ENCODE assay signal across 17 mouse cellular contexts in the genomic region with DNA sequence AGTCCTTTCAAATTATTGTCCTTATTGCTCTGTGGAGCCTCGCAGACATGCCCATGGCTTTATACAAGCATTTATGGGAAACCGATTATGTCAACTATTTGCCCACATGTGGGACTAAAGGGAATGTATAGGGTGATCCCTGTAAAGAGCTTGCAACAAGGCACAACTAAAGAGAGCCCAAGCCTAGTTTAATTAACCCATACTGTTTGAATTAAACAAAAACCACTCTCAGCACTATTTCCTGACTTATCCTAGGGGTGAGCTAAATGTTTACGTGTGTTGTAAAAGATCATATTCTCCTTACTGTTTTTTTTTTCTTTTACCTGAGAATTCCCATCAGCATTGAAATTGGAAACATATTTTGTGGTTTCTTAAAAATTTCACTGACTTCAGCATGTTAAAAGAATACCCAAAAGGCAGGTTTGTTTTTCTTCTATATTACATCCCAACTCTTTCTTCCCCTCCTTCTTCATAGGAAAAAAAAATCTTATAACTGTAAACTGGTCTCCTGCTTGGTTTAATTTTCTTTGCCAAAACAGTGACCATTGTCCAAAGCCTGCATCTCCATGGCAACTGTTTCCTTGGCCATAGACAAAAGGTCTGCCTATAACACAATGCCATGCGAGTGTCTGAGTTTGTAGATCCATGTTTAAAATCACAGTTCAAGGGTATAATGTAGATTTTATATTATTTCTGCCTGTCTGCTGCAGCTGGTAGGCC.
A peak's percentile ranks its signal among the peaks of the same experiment; 100 is the strongest.
DNase-seq lines count a peak whose midpoint lies in the region; ATAC-seq lines count a peak whose summit lies in the region.
"Had no signal": no experiment of that assay in that cellular context is flagged by ENCODE, and none has a peak within 500 bp of the region (broad histone marks: within the 10 kb centered on the region; RNA-seq: fewer than 3 reads in every experiment).

No protein-coding gene starts in this region.

- ATAC-seq in neural tube, embryonic 11.5 days (ENCODE audit: insufficient read depth, low FRiP score, low TSS enrichment), result no peak
- ATAC-seq in monocyte, adult 5-6 weeks (replicated peaks; ENCODE audit: insufficient number of reproducible peaks, low FRiP score, low TSS enrichment, poor library complexity, severe bottlenecking), result no peak
- ATAC-seq in erythroid progenitor cell, adult 5-6 weeks (replicated peaks; ENCODE audit: low FRiP score, poor library complexity, severe bottlenecking), result no peak
- ATAC-seq: activated CD4-positive, CD25-positive, alpha-beta regulatory T cell, adult 4 months had no signal

- no peaks in the 10 kb centered on the region for H3K27me3 ChIP-seq in neural tube, embryonic 11.5 days (ENCODE audit: control insufficient read depth, insufficient read depth, low read length)
- no peaks in the 10 kb centered on the region for H3K27me3 ChIP-seq in midbrain, embryonic 10.5 days (ENCODE audit: low read depth, poor library complexity, severe bottlenecking)
- H3K27me3 ChIP-seq: neural tube, embryonic 12.5 days had no signal

- 57% methylated on average over 4 of the region's 4 CpGs for WGBS in neural tube, embryonic 11.5 days
- 59% methylated on average over 4 of the region's 4 CpGs for WGBS in midbrain, embryonic 10.5 days

- no peaks in the 10 kb centered on the region for H3K9me3 ChIP-seq in neural tube, embryonic 11.5 days (ENCODE audit: control insufficient read depth, low read length)
- H3K9me3 ChIP-seq in midbrain, embryonic 10.5 days (replicated peaks), result no peaks in the 10 kb centered on the region
- H3K9me3 ChIP-seq: heart, embryonic 10.5 days; neural tube, embryonic 12.5 days had no signal

- DNase-seq in neural tube, embryonic 11.5 days (ENCODE audit: low spot score), result peak; percentile 12
- DNase-seq in neural tube, embryonic 10.5 days (ENCODE audit: extremely low spot score, low spot score), result no peak
- peak; percentile 47 for DNase-seq in forelimb bud, embryonic 11.5 days (ENCODE audit: low read depth, low spot score)
- no peak for DNase-seq in midbrain, embryonic 10.5 days (ENCODE audit: low spot score)
- no peak for DNase-seq in B cell, adult 2 months
- DNase-seq in spleen, postnatal 14 days (ENCODE audit: low spot score in 2 of 2), result no peak
- DNase-seq: cerebellum, adult 9-10 months; gastrocnemius, postnatal 10 days; heart, postnatal 4 days; lung, adult 2 months; right cerebral cortex, adult 18-20 months; thymus, adult 2 months had no signal

- no peak overlapping the region for H3K9ac ChIP-seq in neural tube, embryonic 11.5 days (ENCODE audit: low read length)
- H3K9ac ChIP-seq: neural tube, embryonic 12.5 days had no signal

- no peak overlapping the region for H3K4me3 ChIP-seq in neural tube, embryonic 11.5 days (ENCODE audit: low read depth, low read length)
- H3K4me3 ChIP-seq in midbrain, embryonic 10.5 days, result no peak overlapping the region
- H3K4me3 ChIP-seq: heart, embryonic 10.5 days; neural tube, embryonic 12.5 days had no signal

- H3K4me1 ChIP-seq in neural tube, embryonic 11.5 days (ENCODE audit: control insufficient read depth, insufficient read depth, low read length), result no peaks in the 10 kb centered on the region
- H3K4me1 ChIP-seq in midbrain, embryonic 10.5 days, result peaks cover 41% of the 10 kb centered on the region
- H3K4me1 ChIP-seq: neural tube, embryonic 12.5 days had no signal

- H3K36me3 ChIP-seq in neural tube, embryonic 11.5 days (ENCODE audit: control insufficient read depth, insufficient read depth, low read length), result no peaks in the 10 kb centered on the region
- H3K36me3 ChIP-seq in midbrain, embryonic 10.5 days, result no peaks in the 10 kb centered on the region
- H3K36me3 ChIP-seq: heart, embryonic 10.5 days; neural tube, embryonic 12.5 days had no signal

- no peak overlapping the region for H3K27ac ChIP-seq in neural tube, embryonic 11.5 days (ENCODE audit: low read depth, low read length)
- peak overlapping the region; percentile 23; the same call in 1 of the 2 replicates for H3K27ac ChIP-seq in midbrain, embryonic 10.5 days (replicated peaks)
- H3K27ac ChIP-seq: heart, embryonic 10.5 days; neural tube, embryonic 12.5 days had no signal

- H3K4me2 ChIP-seq in neural tube, embryonic 11.5 days (ENCODE audit: low read depth), result no peak overlapping the region
- H3K4me2 ChIP-seq: neural tube, embryonic 12.5 days had no signal

Comparison
In these comparisons a context has a peak if more than half of its experiments do, and no peak if none do; other contexts are left out.
1. DNase-seq: peak in neural tube, embryonic 11.5 days (single experiment) and forelimb bud, embryonic 11.5 days (single experiment); none in neural tube, embryonic 10.5 days (single experiment), midbrain, embryonic 10.5 days (single experiment), B cell, adult 2 months (0 of 2) and spleen, postnatal 14 days (0 of 2).